In genomic region chr19:55206482-55207138, GRCm38 (mm10) we compare ENCODE assay signal across 1 mouse cellular context.
TF ChIP-seq lines count a peak whose summit lies in the region.

No protein-coding gene starts in this region.

TF ChIP-seq in myocyte, 11 proteins besides CTCF, POLR2A, EP300 and RAD21 (continued from another document):
- TF ChIP-seq TCF12 (IDR thresholded peaks at IDR 0.05; ENCODE audit: insufficient read depth, poor library complexity, severe bottlenecking) (no peak), POLR2AphosphoS2 (IDR thresholded peaks at IDR 0.05; ENCODE audit: insufficient read length, low read depth) (no peak), CEBPB (IDR thresholded peaks at IDR 0.05; ENCODE audit: insufficient read depth, poor library complexity, severe bottlenecking) (no peak), MYOD1 (IDR thresholded peaks at IDR 0.05; ENCODE audit: control insufficient read depth in 1 of 3, insufficient read length in 2 of 3, low read depth in 2 of 3) (no peak), MAX (IDR thresholded peaks at IDR 0.05; ENCODE audit: low read depth) (no peak), SRF (IDR thresholded peaks at IDR 0.05; ENCODE audit: control insufficient read depth, insufficient read length, low read depth) (no peak)
TF ChIP-seq in myocyte: peak in this region for 0.
